In the genomic region with DNA sequence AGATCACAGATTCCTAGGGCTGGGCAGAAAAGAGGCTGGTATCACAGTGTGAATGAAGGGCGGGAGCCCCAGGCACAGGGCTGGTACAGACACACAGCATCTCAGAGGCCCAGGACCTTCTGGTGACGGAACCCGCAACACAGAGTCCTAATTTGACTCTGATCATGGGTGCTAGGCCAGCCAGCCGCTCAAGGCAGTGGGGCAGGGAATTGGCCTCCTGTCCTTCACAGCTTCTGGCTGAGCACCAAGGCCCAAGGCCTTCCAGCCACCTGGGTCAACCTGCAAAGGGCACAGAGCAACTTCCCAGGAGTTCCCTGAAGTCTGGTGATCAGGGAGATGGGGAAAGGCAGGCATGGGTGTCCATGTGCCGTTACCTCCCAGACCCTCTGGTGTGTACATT, we compare ENCODE assay signal across 15 mouse cellular contexts. TPM values are rescaled to one million over a fixed set of nuclear protein-coding genes. Genes with fewer than 3 reads are reported as not detected.
DNase-seq lines count a peak whose midpoint lies in the region; ATAC-seq and TF ChIP-seq lines count a peak whose summit lies in the region.
"Had no signal": no experiment of that assay in that cellular context is flagged by ENCODE, and none has a peak within 500 bp of the region (broad histone marks: within the 10 kb centered on the region; RNA-seq: fewer than 3 reads in every experiment).

No protein-coding gene starts in this region.

- H3K27me3 ChIP-seq in embryonic facial prominence, embryonic 13.5 days, result no peaks in the 10 kb centered on the region
- peaks cover 19% of the 10 kb centered on the region; the same call in 1 of the 2 replicates for H3K27me3 ChIP-seq in embryonic facial prominence, embryonic 10.5 days (replicated peaks; ENCODE audit: low read depth, poor library complexity, severe bottlenecking)
- no peaks in the 10 kb centered on the region for H3K27me3 ChIP-seq in kidney, adult 2 months (replicated peaks; ENCODE audit: control insufficient read depth, insufficient read depth, low read length)
- H3K27me3 ChIP-seq in kidney, embryonic 14.5 days (ENCODE audit: control insufficient read depth, insufficient read depth, low read length), result no peaks in the 10 kb centered on the region
- H3K27me3 ChIP-seq in E14TG2a.4 (ENCODE audit: insufficient read depth, low read length), result peaks cover 10% of the 10 kb centered on the region
- peaks cover 15% of the 10 kb centered on the region for H3K27me3 ChIP-seq in midbrain, embryonic 10.5 days (ENCODE audit: low read depth, poor library complexity, severe bottlenecking)
- H3K27me3 ChIP-seq: hindbrain, embryonic 15.5 days; midbrain, embryonic 15.5 days; neural tube, embryonic 12.5 days had no signal

- H3K4me3 ChIP-seq in embryonic facial prominence, embryonic 13.5 days, result no peak overlapping the region
- H3K4me3 ChIP-seq in embryonic facial prominence, embryonic 10.5 days, result no peak overlapping the region
- H3K4me3 ChIP-seq in kidney, adult 2 months (ENCODE audit: insufficient read depth, low read depth, low read length), result no peak overlapping the region
- H3K4me3 ChIP-seq in kidney, embryonic 14.5 days (ENCODE audit: low read length), result no peak overlapping the region
- peak overlapping the region; percentile 55 for H3K4me3 ChIP-seq in E14TG2a.4 (replicated peaks; ENCODE audit: low read length)
- no peak overlapping the region for H3K4me3 ChIP-seq in midbrain, embryonic 10.5 days
- H3K4me3 ChIP-seq: hindbrain, embryonic 15.5 days; left cerebral cortex, adult 2 months; liver, embryonic 15.5 days; midbrain, embryonic 15.5 days; neural tube, embryonic 12.5 days had no signal

- whole genome bisulfite sequencing in embryonic facial prominence, embryonic 13.5 days, result 85% methylated on average over 5 of the region's 5 CpGs
- WGBS in embryonic facial prominence, embryonic 10.5 days, result 88% methylated on average over 5 of the region's 5 CpGs
- 65% methylated on average over 5 of the region's 5 CpGs for WGBS in kidney, adult 2 months
- 95% methylated on average over 5 of the region's 5 CpGs for WGBS in kidney, embryonic 14.5 days
- WGBS in midbrain, embryonic 10.5 days, result 90% methylated on average over 5 of the region's 5 CpGs

- no peak for TF ChIP-seq CTCF in kidney, adult 2 months (conservative IDR thresholded peaks at IDR 0.05; ENCODE audit: insufficient read depth, insufficient read length, low read depth, low read length)
- TF ChIP-seq CTCF in E14TG2a.4 (conservative IDR thresholded peaks at IDR 0.05; ENCODE audit: low read length), result no peak

- H3K4me1 ChIP-seq in embryonic facial prominence, embryonic 13.5 days, result peaks cover 36% of the 10 kb centered on the region
- peaks cover 41% of the 10 kb centered on the region for H3K4me1 ChIP-seq in embryonic facial prominence, embryonic 10.5 days
- peaks cover 20% of the 10 kb centered on the region for H3K4me1 ChIP-seq in kidney, adult 2 months (ENCODE audit: control insufficient read depth, insufficient read depth, low read length)
- H3K4me1 ChIP-seq in kidney, embryonic 14.5 days (ENCODE audit: control insufficient read depth, insufficient read depth, low read length), result peaks cover 19% of the 10 kb centered on the region
- peaks cover 46% of the 10 kb centered on the region for H3K4me1 ChIP-seq in E14TG2a.4 (replicated peaks; ENCODE audit: low read depth, low read length)
- H3K4me1 ChIP-seq in midbrain, embryonic 10.5 days, result peaks cover 42% of the 10 kb centered on the region

- no peak for DNase-seq in embryonic facial prominence, embryonic 10.5 days (ENCODE audit: low spot score)
- peak; percentile 92 for DNase-seq in kidney, adult 2 months
- DNase-seq in kidney, postnatal 14 days, result peak; percentile 58
- DNase-seq in midbrain, embryonic 10.5 days (ENCODE audit: low spot score), result no peak
- DNase-seq in Muller cell, postnatal 12 days (ENCODE audit: inconsistent ontology term), result no peak

- no peaks in the 10 kb centered on the region for H3K9me3 ChIP-seq in embryonic facial prominence, embryonic 13.5 days
- no peaks in the 10 kb centered on the region for H3K9me3 ChIP-seq in embryonic facial prominence, embryonic 10.5 days
- no peaks in the 10 kb centered on the region for H3K9me3 ChIP-seq in kidney, embryonic 14.5 days (ENCODE audit: control insufficient read depth, low read length)
- no peaks in the 10 kb centered on the region for H3K9me3 ChIP-seq in E14TG2a.4 (ENCODE audit: low read length)
- no peaks in the 10 kb centered on the region for H3K9me3 ChIP-seq in midbrain, embryonic 10.5 days (replicated peaks)
- H3K9me3 ChIP-seq: hindbrain, embryonic 15.5 days; liver, embryonic 15.5 days; midbrain, embryonic 15.5 days; neural tube, embryonic 12.5 days had no signal

- peaks cover 13% of the 10 kb centered on the region for H3K36me3 ChIP-seq in embryonic facial prominence, embryonic 13.5 days
- H3K36me3 ChIP-seq in embryonic facial prominence, embryonic 10.5 days (replicated peaks), result peaks cover 18% of the 10 kb centered on the region
- no peaks in the 10 kb centered on the region for H3K36me3 ChIP-seq in kidney, adult 2 months (ENCODE audit: control insufficient read depth, insufficient read depth, low read length)
- peaks cover 6% of the 10 kb centered on the region; the same call in 1 of the 2 replicates for H3K36me3 ChIP-seq in kidney, embryonic 14.5 days (ENCODE audit: control insufficient read depth, insufficient read depth, low read length)
- H3K36me3 ChIP-seq in E14TG2a.4 (ENCODE audit: insufficient read depth, low read length), result peaks cover 17% of the 10 kb centered on the region
- H3K36me3 ChIP-seq in midbrain, embryonic 10.5 days, result peaks cover 16% of the 10 kb centered on the region

- no peak for TF ChIP-seq POLR2A in kidney, adult 2 months (IDR thresholded peaks at IDR 0.05; ENCODE audit: low read depth, low read length)

- no peak overlapping the region for H3K4me2 ChIP-seq in embryonic facial prominence, embryonic 13.5 days
- no peak overlapping the region for H3K4me2 ChIP-seq in kidney, embryonic 14.5 days (replicated peaks; ENCODE audit: low read depth, low read length)
- H3K4me2 ChIP-seq: hindbrain, embryonic 15.5 days; midbrain, embryonic 15.5 days had no signal

- ATAC-seq in embryonic facial prominence, embryonic 13.5 days (ENCODE audit: insufficient number of reproducible peaks, insufficient read depth, low FRiP score, low TSS enrichment, low read depth), result no peak
- no peak for ATAC-seq in kidney, embryonic 14.5 days (ENCODE audit: low FRiP score, low TSS enrichment)
- ATAC-seq: forebrain, embryonic 16.5 days; midbrain, embryonic 15.5 days had no signal

- H3K27ac ChIP-seq in embryonic facial prominence, embryonic 13.5 days, result no peak overlapping the region
- H3K27ac ChIP-seq in embryonic facial prominence, embryonic 10.5 days (replicated peaks), result no peak overlapping the region
- peak overlapping the region; percentile 42; the same call in 1 of the 2 replicates for H3K27ac ChIP-seq in kidney, adult 2 months (ENCODE audit: insufficient read depth, low read depth, low read length)
- H3K27ac ChIP-seq in kidney, embryonic 14.5 days (ENCODE audit: low read depth, low read length), result no peak overlapping the region
- H3K27ac ChIP-seq in midbrain, embryonic 10.5 days (replicated peaks), result no peak overlapping the region
- H3K27ac ChIP-seq: hindbrain, embryonic 15.5 days; left cerebral cortex, adult 2 months; midbrain, embryonic 15.5 days; neural tube, embryonic 12.5 days; stomach, postnatal 0 days had no signal

- H3K9ac ChIP-seq in embryonic facial prominence, embryonic 13.5 days, result 0 out of 2 replicates have a peak overlapping the region, but pooled peaks have one; percentile 2
- H3K9ac ChIP-seq in kidney, embryonic 14.5 days (ENCODE audit: low read depth, low read length), result no peak overlapping the region
- H3K9ac ChIP-seq: hindbrain, embryonic 15.5 days; liver, embryonic 15.5 days; midbrain, embryonic 15.5 days; neural tube, embryonic 12.5 days had no signal

RNA-seq across cellular contexts. Expression of gene Fam207a, which starts 2.2 kb away (rescaled TPM):
- polyA plus RNA-seq in embryonic facial prominence, embryonic 13.5 days (2015; fragmentation: Nextera tagmentation; extraction: Ambion mirVana), result 38.4 and 41.5 TPM in 2 replicates
- 43.9 and 46.9 TPM in 2 replicates for polyA plus RNA-seq in embryonic facial prominence, embryonic 10.5 days (2016; fragmentation: Nextera tagmentation; extraction: Ambion mirVana)
- polyA plus RNA-seq in kidney, adult 2 months (2012; rRNA removed), result 30.5 and 31.4 TPM in 2 replicates
- polyA plus RNA-seq in kidney, embryonic 14.5 days (2014; fragmentation: Nextera tagmentation; extraction: Ambion mirVana), result 28.8 and 36.5 TPM in 2 replicates
- 42.3 and 45.2 TPM in 2 replicates for polyA plus RNA-seq in midbrain, embryonic 10.5 days (2016; fragmentation: Nextera tagmentation; extraction: Ambion mirVana)

RNA-seq across cellular contexts. Expression of gene Itgb2, which starts 12.3 kb away (rescaled TPM):
- 1.3 TPM in 2 replicates for polyA plus RNA-seq in embryonic facial prominence, embryonic 13.5 days (2015; fragmentation: Nextera tagmentation; extraction: Ambion mirVana)
- polyA plus RNA-seq in embryonic facial prominence, embryonic 10.5 days (2016; fragmentation: Nextera tagmentation; extraction: Ambion mirVana), result 0.60 and 1.3 TPM in 2 replicates
- polyA plus RNA-seq in kidney, adult 2 months (2012; rRNA removed), result 6.5 and 13.6 TPM in 2 replicates
- 1.1 and 1.3 TPM in 2 replicates for polyA plus RNA-seq in kidney, embryonic 14.5 days (2014; fragmentation: Nextera tagmentation; extraction: Ambion mirVana)
- 0.84 and 1.2 TPM in 2 replicates for polyA plus RNA-seq in midbrain, embryonic 10.5 days (2016; fragmentation: Nextera tagmentation; extraction: Ambion mirVana)

Comparison
In these comparisons a context has a peak if more than half of its experiments do, and no peak if none do; other contexts are left out.
1. DNase-seq: peak in kidney, adult 2 months (single experiment) and kidney, postnatal 14 days (single experiment); none in embryonic facial prominence, embryonic 10.5 days (single experiment), midbrain, embryonic 10.5 days (single experiment) and Muller cell, postnatal 12 days (single experiment).